Mouse (Mus musculus) liver, postnatal 0 days (tissue): ENCODE results near the gene Acoxl. TPM values are rescaled to one million over a fixed set of nuclear protein-coding genes. Genes with fewer than 3 reads are reported as not detected.

ENCODE experiments used
- ATAC-seq: fragments of 200-750 bp; cut with Nextera tagmentation; 2 replicates; pipeline ENCODE4 v1.8.0; 2017; ENCODE audit warnings: mild to moderate bottlenecking, moderate library complexity
- DNase-seq: peaks from one replicate; pipeline ENCODE4 v3.0.0-alpha.2; 2016
- H3K27ac ChIP-seq: fragments of 300-500 bp; sonication (generic); 2 replicates; pipeline ENCODE4 v1.5.1; 2014; ENCODE audit warnings: antibody characterized with exemption, moderate library complexity, mild to moderate bottlenecking, low read depth
- H3K27me3 ChIP-seq: fragments of 300-500 bp; sonication (generic); 2 replicates; pipeline ENCODE4 v1.6.1; 2014; ENCODE audit warnings: low read length, control low read depth, mixed read lengths; ENCODE audit not compliant: insufficient read depth
- H3K36me3 ChIP-seq: fragments of 300-500 bp; sonication (generic); replicated peaks from 2 replicates; pipeline ENCODE4 v1.6.1; 2014; ENCODE audit warnings: mild to moderate bottlenecking, control low read depth, low read length, moderate library complexity, mixed read lengths; ENCODE audit not compliant: insufficient read depth
- H3K4me1 ChIP-seq: fragments of 300-500 bp; sonication (generic); 2 replicates; pipeline ENCODE4 v1.6.1; 2014; ENCODE audit warnings: antibody characterized with exemption, mild to moderate bottlenecking, control low read depth; ENCODE audit not compliant: insufficient read depth
- H3K4me2 ChIP-seq: fragments of 300-500 bp; sonication (generic); 2 replicates; pipeline ENCODE4 v1.6.1; 2014; ENCODE audit warnings: low read depth, mild to moderate bottlenecking, low read length, moderate library complexity, mixed read lengths
- H3K4me3 ChIP-seq: fragments of 300-500 bp; sonication (generic); 2 replicates; pipeline ENCODE4 v1.5.1; 2014; ENCODE audit warnings: low read depth, low read length
- H3K9ac ChIP-seq: fragments of 300-500 bp; sonication (generic); replicated peaks from 2 replicates; pipeline ENCODE4 v1.6.1; 2014; ENCODE audit warnings: mild to moderate bottlenecking, moderate library complexity
- H3K9me3 ChIP-seq: fragments of 300-500 bp; sonication (generic); 2 replicates; pipeline ENCODE4 v1.6.1; 2016; ENCODE audit warnings: mild to moderate bottlenecking, control low read depth, low read length, mixed read lengths
- CTCF ChIP-seq: sonication (generic); IDR thresholded peaks from 2 replicates; pipeline ENCODE4 v1.5.1; 2016; ENCODE audit warnings: antibody characterized with exemption, low read depth
- EP300 ChIP-seq: IDR thresholded peaks from 2 replicates; pipeline ENCODE4 v1.6.1; 2016; ENCODE audit warnings: antibody characterized with exemption, low read depth, mild to moderate bottlenecking
- WGBS: fragments of 180-500 bp; shearing (Covaris S2); extraction: QIAGEN DNeasy Blood & Tissue Kit; methylation state at CpG from one replicate; pipeline ENCODE4 v1.1.7; 2014; ENCODE audit not compliant: insufficient replicate concordance; 5-methylcytosine and 5-hydroxymethylcytosine counted together
- microRNA-seq: library from miRNA; unstranded; fragments of <30 nt; microRNA quantifications from one replicate; pipeline ENCODE4, GENCODE M21; 2016
- polyA plus RNA-seq: library from polyadenylated mRNA; unstranded; fragments of >200 nt; fragmentation: Nextera tagmentation; extraction: Ambion mirVana; gene quantifications from 2 replicates; pipeline ENCODE4 v1.2.1, GENCODE M21; 2015

Acoxl gene
- polyA plus RNA-seq, 1 experiment from 2014 or later, result 0.05 TPM

DNA sequence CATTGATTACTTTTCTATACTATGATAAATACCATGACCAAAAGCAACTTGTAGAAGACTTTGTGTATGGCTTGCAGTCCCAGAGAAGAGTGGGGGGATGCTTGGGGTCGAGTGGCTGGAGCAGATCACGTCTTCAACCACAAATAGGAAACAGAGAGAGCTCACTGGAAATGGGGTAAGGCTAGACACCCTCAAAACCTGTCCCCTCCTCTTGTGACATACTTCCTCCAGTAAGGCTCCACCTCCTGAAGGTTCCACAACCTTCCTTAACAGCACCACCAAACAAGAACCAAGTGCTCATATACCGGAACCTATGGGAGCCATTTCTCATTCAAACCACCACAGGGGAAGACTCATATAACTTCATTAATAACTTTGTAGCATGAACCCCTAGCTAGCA is 331.9 kb downstream of the Acoxl start:
- Histone ChIP-seq H3K4me2 (peak overlapping the region; percentile 54; the same call in 1 of the 2 replicates), H3K9ac (no peak overlapping the region), H3K27me3 (no peaks in the 10 kb centered on the region), H3K4me1 (peaks cover 38% of the 10 kb centered on the region), H3K9me3 (no peaks in the 10 kb centered on the region), H3K36me3 (no peaks in the 10 kb centered on the region), H3K4me3 (no peak overlapping the region), H3K27ac (peak overlapping the region; percentile 91)
- DNase-seq, result no peak
- TF ChIP-seq EP300 (no peak), CTCF (no peak)
- WGBS, result 68% methylated on average over 3 of the region's 3 CpGs
- no peak for ATAC-seq

GRCm38 (mm10) chr2:128172266-128172665 is 333.6 kb downstream of the Acoxl start:
- H3K9ac ChIP-seq, result no peak overlapping the region
- H3K4me2 ChIP-seq, result no peak overlapping the region
- 67% methylated on average over 5 of the region's 5 CpGs for WGBS
- peaks cover 43% of the 10 kb centered on the region for H3K4me1 ChIP-seq
- H3K36me3 ChIP-seq, result no peaks in the 10 kb centered on the region
- H3K27me3 ChIP-seq, result no peaks in the 10 kb centered on the region
- H3K9me3 ChIP-seq, result no peaks in the 10 kb centered on the region
- peak overlapping the region; percentile 92 for H3K27ac ChIP-seq
- TF ChIP-seq EP300, result peak; percentile 80
- TF ChIP-seq CTCF, result no peak
- DNase-seq, result peak; percentile 77
- H3K4me3 ChIP-seq, result no peak overlapping the region
- peak; percentile 92 for ATAC-seq

Small RNA genes within 50 kb of the gene (microRNA-seq; reads per million reads assigned to microRNA genes)
- not detected for gene Gm22411

Other genes with a start within 250 kb of the Acoxl start
- gene Mal, start 182.2 kb upstream of the Acoxl start, polyA plus RNA-seq, result 0.23 and 0.24 TPM in 2 replicates
- 0.05 and 0.08 TPM in 2 replicates for gene Mall, start 108.9 kb upstream of the Acoxl start, polyA plus RNA-seq
- gene Nphp1, start 50.0 kb upstream of the Acoxl start, polyA plus RNA-seq, result 3.9 and 4.4 TPM in 2 replicates
- 22.8 and 25.7 TPM in 2 replicates for gene Mtln, start 46.4 kb upstream of the Acoxl start, polyA plus RNA-seq
- gene Bub1, start 7.0 kb upstream of the Acoxl start, polyA plus RNA-seq, result 7.8 and 9.5 TPM in 2 replicates